Mouse (Mus musculus): ENCODE measurements around the gene Pars2. TPM values are rescaled to one million over a fixed set of nuclear protein-coding genes. Genes with fewer than 3 reads are reported as not detected.

The Pars2 gene
- total and polyA plus RNA-seq, 2 experiments from 2014 or later, result 7.4 to 12.1 TPM

DNA sequence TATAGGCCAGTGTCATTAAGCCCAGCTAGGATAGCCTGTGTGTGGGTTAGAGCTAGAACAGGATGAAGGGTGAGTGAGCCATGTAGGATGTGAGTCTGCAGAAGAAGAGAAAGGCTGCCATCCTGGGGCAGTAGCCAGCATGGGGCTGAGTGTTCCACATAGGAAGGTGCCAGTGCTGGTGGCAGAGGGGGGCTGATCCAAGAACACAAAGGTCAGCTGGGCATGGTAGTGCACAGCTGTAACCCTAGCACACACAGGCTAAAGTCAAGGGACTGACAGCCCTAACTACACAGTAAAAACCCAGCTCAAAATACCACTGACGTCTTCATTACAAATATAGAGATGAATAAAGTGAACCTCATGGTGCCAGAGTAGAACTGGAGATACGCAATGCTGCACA is 15.7 kb downstream of the Pars2 start:
- ATAC-seq (no peak), DNase-seq (ENCODE audit: low spot score) (no peak)
- peaks cover 84% of the 10 kb centered on the region for H3K36me3 ChIP-seq (ENCODE audit: insufficient read depth, low read length)
- H3K4me1 ChIP-seq (ENCODE audit: insufficient read depth, low read length), result no peaks in the 10 kb centered on the region
- H3K27me3 ChIP-seq (ENCODE audit: insufficient read depth, low read length), result no peaks in the 10 kb centered on the region
- H3K27ac ChIP-seq, result no peak overlapping the region
- 97% methylated on average over 2 of the region's 2 CpGs for WGBS
- H3K9ac ChIP-seq (replicated peaks; ENCODE audit: low read length), result no peak overlapping the region
- H3K4me2 ChIP-seq (ENCODE audit: low read depth, low read length), result no peak overlapping the region
- TF ChIP-seq CTCF (IDR thresholded peaks at IDR 0.05; ENCODE audit: low read depth), result no peak
- H3K9me3 ChIP-seq (ENCODE audit: low read length), result no peaks in the 10 kb centered on the region
- no peak overlapping the region for H3K4me3 ChIP-seq (ENCODE audit: low read length)

DNA sequence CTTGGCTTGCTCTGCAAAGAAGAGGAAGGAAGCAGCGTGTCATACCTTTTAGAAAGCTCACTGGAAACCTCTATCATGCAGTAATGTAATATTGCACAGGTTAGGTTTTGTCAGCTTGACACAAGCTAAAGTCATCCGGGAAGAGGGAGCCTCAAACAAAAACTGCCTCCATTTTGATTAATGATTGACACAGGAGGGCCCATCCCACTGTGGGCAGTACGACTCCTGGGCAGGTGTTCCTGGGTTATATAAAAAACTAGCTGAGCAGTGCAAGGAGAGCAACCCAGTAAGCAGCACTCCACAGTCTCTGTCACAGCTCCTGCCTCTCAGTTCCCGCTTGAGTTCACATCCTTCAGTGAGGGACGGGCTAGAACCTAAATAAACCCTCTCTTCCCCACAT is 25.9 kb downstream of the Pars2 start:
- Histone ChIP-seq H3K36me3 (ENCODE audit: insufficient read depth, low read length) (peaks cover 26% of the 10 kb centered on the region), H3K4me3 (ENCODE audit: low read length) (no peak overlapping the region), H3K9me3 (ENCODE audit: low read length) (no peaks in the 10 kb centered on the region), H3K27ac (no peak overlapping the region), H3K9ac (replicated peaks; ENCODE audit: low read length) (no peak overlapping the region), H3K4me2 (ENCODE audit: low read depth, low read length) (no peak overlapping the region), H3K4me1 (ENCODE audit: insufficient read depth, low read length) (peaks cover 6% of the 10 kb centered on the region; the same call in 1 of the 2 replicates), H3K27me3 (ENCODE audit: insufficient read depth, low read length) (no peaks in the 10 kb centered on the region)
- 88% methylated on average over 5 of the region's 5 CpGs for WGBS
- no peak for DNase-seq (ENCODE audit: low spot score)
- no peak for ATAC-seq
- no peak for TF ChIP-seq CTCF (IDR thresholded peaks at IDR 0.05; ENCODE audit: low read depth)

- Histone ChIP-seq H3K9me3 (ENCODE audit: low read length) (no peaks in the 10 kb centered on the region), H3K27ac (peak within 1 kb of the TSS; percentile 51; the same call in 1 of the 2 replicates), H3K4me1 (ENCODE audit: insufficient read depth, low read length) (peaks cover 6% of the 10 kb centered on the region; the same call in 1 of the 2 replicates), H3K4me2 (ENCODE audit: low read depth, low read length) (peak within 1 kb of the TSS; percentile 93), H3K27me3 (ENCODE audit: insufficient read depth, low read length) (no peaks in the 10 kb centered on the region), H3K4me3 (ENCODE audit: low read length) (peak within 1 kb of the TSS; percentile 92), H3K9ac (replicated peaks; ENCODE audit: low read length) (peak within 1 kb of the TSS; percentile 77), H3K36me3 (ENCODE audit: insufficient read depth, low read length) (peaks cover 13% of the 10 kb centered on the region)
- ATAC-seq, result peak; percentile 98
- no peak for TF ChIP-seq CTCF (IDR thresholded peaks at IDR 0.05; ENCODE audit: low read depth)
- DNase-seq (ENCODE audit: low spot score), result peak; percentile 95
- 1% methylated on average over 43 of the region's 43 CpGs for WGBS
Observed at GRCm38 (mm10) chr4:106678442-106679118, 27.7 kb downstream of the Pars2 start, which contains the start of gene Ttc4. Gene Ttc4, minus strand, starts transcription at chr4:106678944.

GRCm38 (mm10) chr4:106679152-106679551 is 28.3 kb downstream of the Pars2 start:
- no peak; the same call in 1 of the 2 replicates for ATAC-seq

DNA sequence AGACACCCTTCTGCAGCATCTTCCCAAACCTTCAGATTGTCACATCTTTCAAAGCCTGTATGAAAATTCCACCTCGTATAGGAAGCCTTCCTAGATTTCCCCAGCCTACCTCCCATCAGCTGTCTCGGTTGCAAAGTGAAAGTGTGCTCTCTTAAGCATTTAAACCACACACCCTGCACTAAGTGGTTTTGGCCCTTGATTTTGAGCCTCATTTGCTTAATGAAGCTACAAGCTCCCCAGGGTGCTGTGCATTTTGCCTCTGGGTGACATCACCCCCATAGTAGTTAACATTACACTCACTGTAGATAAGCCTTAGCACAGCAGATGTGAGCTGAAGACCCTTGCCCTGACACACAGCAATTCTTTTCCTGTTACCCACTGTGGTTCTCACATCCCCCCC is 30.1 kb downstream of the Pars2 start:
- DNase-seq (ENCODE audit: low spot score) (no peak), ATAC-seq (no peak)
- Histone ChIP-seq H3K36me3 (ENCODE audit: insufficient read depth, low read length) (0 out of 2 replicates have a peak, but pooled peaks cover 5% of the 10 kb centered on the region), H3K4me2 (ENCODE audit: low read depth, low read length) (no peak overlapping the region), H3K4me1 (ENCODE audit: insufficient read depth, low read length) (peaks cover 6% of the 10 kb centered on the region; the same call in 1 of the 2 replicates), H3K9me3 (ENCODE audit: low read length) (no peaks in the 10 kb centered on the region), H3K9ac (replicated peaks; ENCODE audit: low read length) (no peak overlapping the region), H3K27me3 (ENCODE audit: insufficient read depth, low read length) (no peaks in the 10 kb centered on the region), H3K27ac (no peak overlapping the region), H3K4me3 (ENCODE audit: low read length) (no peak overlapping the region)
- 57% methylated on average over 2 of the region's 2 CpGs for WGBS
- no peak for TF ChIP-seq CTCF (IDR thresholded peaks at IDR 0.05; ENCODE audit: low read depth)

More at GRCm38 (mm10) chr4:106679152-106679551, 28.3 kb downstream of the Pars2 start:
- 55% methylated on average over 3 of the region's 3 CpGs for WGBS
- no peaks in the 10 kb centered on the region for H3K27me3 ChIP-seq (ENCODE audit: insufficient read depth, low read length)
- H3K9ac ChIP-seq (replicated peaks; ENCODE audit: low read length), result peak overlapping the region; percentile 77; the same call in 1 of the 2 replicates
- H3K4me3 ChIP-seq (ENCODE audit: low read length), result peak overlapping the region; percentile 92
- H3K4me2 ChIP-seq (ENCODE audit: low read depth, low read length), result peak overlapping the region; percentile 93
- H3K27ac ChIP-seq, result no peak overlapping the region
- peaks cover 7% of the 10 kb centered on the region for H3K36me3 ChIP-seq (ENCODE audit: insufficient read depth, low read length)
- no peak for DNase-seq (ENCODE audit: low spot score)
- H3K9me3 ChIP-seq (ENCODE audit: low read length), result no peaks in the 10 kb centered on the region
- peaks cover 6% of the 10 kb centered on the region; the same call in 1 of the 2 replicates for H3K4me1 ChIP-seq (ENCODE audit: insufficient read depth, low read length)
- TF ChIP-seq CTCF (IDR thresholded peaks at IDR 0.05; ENCODE audit: low read depth), result no peak

- Histone ChIP-seq H3K27ac (no peak overlapping the region), H3K4me1 (ENCODE audit: insufficient read depth, low read length) (no peaks in the 10 kb centered on the region), H3K9ac (replicated peaks; ENCODE audit: low read length) (no peak overlapping the region), H3K9me3 (ENCODE audit: low read length) (no peaks in the 10 kb centered on the region), H3K27me3 (ENCODE audit: insufficient read depth, low read length) (no peaks in the 10 kb centered on the region), H3K36me3 (ENCODE audit: insufficient read depth, low read length) (no peaks in the 10 kb centered on the region), H3K4me2 (ENCODE audit: low read depth, low read length) (no peak overlapping the region), H3K4me3 (ENCODE audit: low read length) (no peak overlapping the region)
- 54% methylated on average over 3 of the region's 3 CpGs for WGBS
- no peak for DNase-seq (ENCODE audit: low spot score)
- ATAC-seq, result no peak
- no peak for TF ChIP-seq CTCF (IDR thresholded peaks at IDR 0.05; ENCODE audit: low read depth)
Observed at GRCm38 (mm10) chr4:106688636-106689296, 37.9 kb downstream of the Pars2 start.
